In the genomic region with DNA sequence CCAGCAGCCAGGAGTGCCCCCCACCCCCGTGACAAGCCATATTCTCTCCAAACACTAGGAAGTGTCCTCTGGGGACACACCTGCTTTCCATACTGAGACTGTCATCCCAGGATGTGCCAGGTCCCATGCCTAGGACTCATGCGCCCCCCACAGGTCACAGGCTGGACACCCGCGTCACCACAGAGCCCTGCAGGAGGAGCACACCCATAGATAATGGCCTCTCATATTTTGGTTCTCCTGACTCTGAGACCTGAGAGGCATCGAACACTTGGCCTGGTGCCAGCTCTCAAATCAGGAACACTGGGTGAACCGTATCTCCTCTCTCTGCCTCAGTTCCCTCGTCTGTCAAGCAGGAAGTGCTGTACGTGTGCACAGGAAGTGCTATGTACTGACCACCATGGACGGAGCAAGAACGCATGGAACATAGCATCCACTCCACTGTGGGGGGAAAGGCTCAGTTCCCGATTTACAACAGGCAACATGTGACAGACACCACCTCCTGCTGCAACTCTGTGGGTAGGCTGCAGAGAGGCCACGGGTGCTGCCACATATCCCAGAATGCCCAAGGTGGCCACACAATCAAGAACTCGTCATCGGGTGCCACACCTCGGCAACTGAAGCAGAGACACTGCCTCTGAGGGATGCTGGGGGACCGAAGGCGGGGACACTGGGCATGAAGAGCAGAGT, we compare ENCODE assay signal across 11 mouse cellular contexts. TPM values are rescaled to one million over a fixed set of nuclear protein-coding genes. Genes with fewer than 3 reads are reported as not detected.
A peak's percentile ranks its signal among the peaks of the same experiment; 100 is the strongest.
DNase-seq lines count a peak whose midpoint lies in the region; ATAC-seq and TF ChIP-seq lines count a peak whose summit lies in the region.
"Had no signal": no experiment of that assay in that cellular context is flagged by ENCODE, and none has a peak within 500 bp of the region (broad histone marks: within the 10 kb centered on the region; RNA-seq: fewer than 3 reads in every experiment).

No protein-coding gene starts in this region.

- DNase-seq in cerebellum, postnatal 10 days, result peak; percentile 50 to 54
- no peak for DNase-seq in cerebellum, adult 8-10 months
- no peak for DNase-seq in kidney, postnatal 0 days (ENCODE audit: low spot score)
- no peak for DNase-seq in kidney, adult 2 months
- peak; percentile 39 for DNase-seq in right cerebral cortex, postnatal 4 days
- no peak for DNase-seq in right cerebral cortex, adult 18-20 months
- DNase-seq in stomach, postnatal 0 days (ENCODE audit: low spot score), result peak; percentile 34

- WGBS in kidney, postnatal 0 days, result 66% methylated on average over 17 of the region's 17 CpGs
- 74% methylated on average over 17 of the region's 17 CpGs for WGBS in kidney, adult 2 months
- 66% methylated on average over 17 of the region's 17 CpGs for whole genome bisulfite sequencing in stomach, postnatal 0 days

- TF ChIP-seq POLR2A in kidney, adult 2 months (IDR thresholded peaks at IDR 0.05; ENCODE audit: low read depth, low read length), result no peak

- TF ChIP-seq CTCF in kidney, postnatal 0 days (IDR thresholded peaks at IDR 0.05; ENCODE audit: low read depth), result peak; percentile 36
- no peak for TF ChIP-seq CTCF in kidney, adult 2 months (conservative IDR thresholded peaks at IDR 0.05; ENCODE audit: insufficient read depth, insufficient read length, low read depth, low read length)
- peak; percentile 41 for TF ChIP-seq CTCF in stomach, postnatal 0 days (IDR thresholded peaks at IDR 0.05; ENCODE audit: low read depth)

- H3K36me3 ChIP-seq in kidney, postnatal 0 days (ENCODE audit: insufficient read depth, low read length), result no peaks in the 10 kb centered on the region
- H3K36me3 ChIP-seq in kidney, adult 2 months (ENCODE audit: control insufficient read depth, insufficient read depth, low read length), result no peaks in the 10 kb centered on the region
- 0 out of 2 replicates have a peak, but pooled peaks cover 3% of the 10 kb centered on the region for H3K36me3 ChIP-seq in stomach, postnatal 0 days (ENCODE audit: control insufficient read depth, insufficient read depth, low read length)

- no peak overlapping the region for H3K9ac ChIP-seq in kidney, postnatal 0 days (ENCODE audit: low read depth, low read length)
- H3K9ac ChIP-seq in stomach, postnatal 0 days (ENCODE audit: low read length), result no peak overlapping the region
- H3K9ac ChIP-seq: embryonic facial prominence, embryonic 13.5 days; hindbrain, embryonic 15.5 days had no signal

- H3K4me2 ChIP-seq in kidney, postnatal 0 days (ENCODE audit: low read length), result no peak overlapping the region
- H3K4me2 ChIP-seq in stomach, postnatal 0 days (replicated peaks; ENCODE audit: low read depth), result no peak overlapping the region
- H3K4me2 ChIP-seq: embryonic facial prominence, embryonic 13.5 days; hindbrain, embryonic 15.5 days had no signal

- TF ChIP-seq EP300 in stomach, postnatal 0 days (optimal IDR thresholded peaks at IDR 0.05), result no peak

- no peaks in the 10 kb centered on the region for H3K4me1 ChIP-seq in kidney, postnatal 0 days (replicated peaks; ENCODE audit: insufficient read depth, low read length)
- H3K4me1 ChIP-seq in kidney, adult 2 months (ENCODE audit: control insufficient read depth, insufficient read depth, low read length), result no peaks in the 10 kb centered on the region
- no peaks in the 10 kb centered on the region for H3K4me1 ChIP-seq in stomach, postnatal 0 days (replicated peaks; ENCODE audit: control insufficient read depth, insufficient read depth)
- H3K4me1 ChIP-seq: hindbrain, embryonic 15.5 days had no signal

- no peaks in the 10 kb centered on the region for H3K27me3 ChIP-seq in kidney, postnatal 0 days (ENCODE audit: insufficient read depth, low read length)
- no peaks in the 10 kb centered on the region for H3K27me3 ChIP-seq in kidney, adult 2 months (replicated peaks; ENCODE audit: control insufficient read depth, insufficient read depth, low read length)
- no peaks in the 10 kb centered on the region for H3K27me3 ChIP-seq in stomach, postnatal 0 days (ENCODE audit: control insufficient read depth, insufficient read depth, low read length)
- H3K27me3 ChIP-seq: embryonic facial prominence, embryonic 13.5 days; hindbrain, embryonic 15.5 days had no signal

- no peak overlapping the region for H3K27ac ChIP-seq in kidney, postnatal 0 days
- H3K27ac ChIP-seq in kidney, adult 2 months (ENCODE audit: insufficient read depth, low read depth, low read length), result no peak overlapping the region
- H3K27ac ChIP-seq in stomach, postnatal 0 days (replicated peaks), result no peak overlapping the region
- H3K27ac ChIP-seq: embryonic facial prominence, embryonic 13.5 days; hindbrain, embryonic 15.5 days had no signal

- ATAC-seq in kidney, postnatal 0 days (replicated peaks; ENCODE audit: low FRiP score, low read depth), result no peak
- no peak for ATAC-seq in stomach, postnatal 0 days (ENCODE audit: low FRiP score, low TSS enrichment)
- no peak for ATAC-seq in erythroid progenitor cell, adult 5-6 weeks (replicated peaks; ENCODE audit: low FRiP score, poor library complexity, severe bottlenecking)

- no peak overlapping the region for H3K4me3 ChIP-seq in kidney, postnatal 0 days (replicated peaks; ENCODE audit: low read depth, low read length)
- no peak overlapping the region for H3K4me3 ChIP-seq in kidney, adult 2 months (ENCODE audit: insufficient read depth, low read depth, low read length)
- H3K4me3 ChIP-seq in stomach, postnatal 0 days (ENCODE audit: low read depth, low read length), result no peak overlapping the region
- H3K4me3 ChIP-seq: embryonic facial prominence, embryonic 13.5 days; hindbrain, embryonic 15.5 days; myocyte had no signal

- H3K9me3 ChIP-seq in kidney, postnatal 0 days (replicated peaks; ENCODE audit: low read length), result no peaks in the 10 kb centered on the region
- no peaks in the 10 kb centered on the region for H3K9me3 ChIP-seq in stomach, postnatal 0 days (ENCODE audit: control insufficient read depth, low read length)
- H3K9me3 ChIP-seq: embryonic facial prominence, embryonic 13.5 days; hindbrain, embryonic 15.5 days had no signal

RNA-seq across cellular contexts. Expression of gene Nfatc2, which starts 53.7 kb away (rescaled TPM):
- polyA plus RNA-seq in kidney, postnatal 0 days (2015; fragmentation: Nextera tagmentation; extraction: Ambion mirVana), result 2.0 TPM in 2 replicates
- polyA plus RNA-seq in kidney, adult 2 months (2012; rRNA removed), result 2.9 and 3.4 TPM in 2 replicates
- 2.0 and 2.2 TPM in 2 replicates for polyA plus RNA-seq in stomach, postnatal 0 days (2015; fragmentation: Nextera tagmentation; extraction: Ambion mirVana)
- 2.5 and 3.8 TPM in 2 replicates for total RNA-seq in erythroid progenitor cell, adult 5-6 weeks (2015; ENCODE audit: low replicate concordance)
- total RNA-seq in erythroid progenitor cell, adult 5-6 weeks (2017; ENCODE audit: low replicate concordance), result 0.13 and 0.61 TPM in 2 replicates

Comparison
In these comparisons a context has a peak if more than half of its experiments do, and no peak if none do; other contexts are left out.
1. DNase-seq: peak in cerebellum, postnatal 10 days (2 of 2), right cerebral cortex, postnatal 4 days (single experiment) and stomach, postnatal 0 days (single experiment); none in cerebellum, adult 8-10 months (single experiment), kidney, postnatal 0 days (single experiment), kidney, adult 2 months (single experiment) and right cerebral cortex, adult 18-20 months (single experiment).